In genomic region chr14:121500577-121500976, GRCm38 (mm10) we compare ENCODE assay signal across 23 mouse cellular contexts. TPM values are rescaled to one million over a fixed set of nuclear protein-coding genes. Genes with fewer than 3 reads are reported as not detected.
DNase-seq lines count a peak whose midpoint lies in the region; ATAC-seq lines count a peak whose summit lies in the region.
"Had no signal": no experiment of that assay in that cellular context is flagged by ENCODE, and none has a peak within 500 bp of the region (broad histone marks: within the 10 kb centered on the region; RNA-seq: fewer than 3 reads in every experiment).

No protein-coding gene starts in this region.

- no peak overlapping the region for H3K27ac ChIP-seq in midbrain, embryonic 11.5 days (ENCODE audit: low read depth, low read length)
- H3K27ac ChIP-seq in midbrain, embryonic 10.5 days (replicated peaks), result no peak overlapping the region
- H3K27ac ChIP-seq: embryonic facial prominence, embryonic 15.5 days; forebrain, embryonic 10.5 days; heart, embryonic 13.5 days; hindbrain, embryonic 12.5 days had no signal

- H3K4me1 ChIP-seq in midbrain, embryonic 11.5 days (ENCODE audit: control insufficient read depth, insufficient read depth, low read length), result peaks cover 6% of the 10 kb centered on the region
- H3K4me1 ChIP-seq in midbrain, embryonic 10.5 days, result peaks cover 14% of the 10 kb centered on the region

- no peak overlapping the region for H3K9ac ChIP-seq in midbrain, embryonic 11.5 days (ENCODE audit: low read length)
- H3K9ac ChIP-seq: embryonic facial prominence, embryonic 15.5 days; heart, embryonic 13.5 days; hindbrain, embryonic 12.5 days had no signal

- no peaks in the 10 kb centered on the region for H3K9me3 ChIP-seq in midbrain, embryonic 11.5 days (ENCODE audit: control insufficient read depth, low read length)
- H3K9me3 ChIP-seq in midbrain, embryonic 10.5 days (replicated peaks), result no peaks in the 10 kb centered on the region
- H3K9me3 ChIP-seq: embryonic facial prominence, embryonic 15.5 days; forebrain, embryonic 10.5 days; heart, embryonic 13.5 days; hindbrain, embryonic 12.5 days had no signal

- peaks cover 17% of the 10 kb centered on the region for H3K27me3 ChIP-seq in midbrain, embryonic 11.5 days (ENCODE audit: control insufficient read depth, insufficient read depth, low read length)
- H3K27me3 ChIP-seq in midbrain, embryonic 10.5 days (ENCODE audit: low read depth, poor library complexity, severe bottlenecking), result peaks cover 22% of the 10 kb centered on the region
- H3K27me3 ChIP-seq: CH12.LX had no signal

- H3K4me3 ChIP-seq in midbrain, embryonic 11.5 days (ENCODE audit: low read depth, low read length), result no peak overlapping the region
- H3K4me3 ChIP-seq in midbrain, embryonic 10.5 days, result no peak overlapping the region
- H3K4me3 ChIP-seq: embryonic facial prominence, embryonic 15.5 days; erythroblast, embryonic 14.5 days; forebrain, embryonic 10.5 days; heart, embryonic 13.5 days; hindbrain, embryonic 12.5 days had no signal

- H3K36me3 ChIP-seq in midbrain, embryonic 11.5 days (ENCODE audit: control insufficient read depth, insufficient read depth, low read length), result no peaks in the 10 kb centered on the region
- H3K36me3 ChIP-seq in midbrain, embryonic 10.5 days, result no peaks in the 10 kb centered on the region
- H3K36me3 ChIP-seq: embryonic facial prominence, embryonic 15.5 days; forebrain, embryonic 10.5 days; heart, embryonic 13.5 days; hindbrain, embryonic 12.5 days had no signal

- no peak for ATAC-seq in midbrain, embryonic 11.5 days (ENCODE audit: low FRiP score)
- peak; percentile 49 for ATAC-seq in megakaryocyte progenitor cell, adult 5-6 weeks (replicated peaks; ENCODE audit: poor library complexity)
- ATAC-seq: forebrain, embryonic 14.5 days; hindbrain, embryonic 16.5 days had no signal

- no peak overlapping the region for H3K4me2 ChIP-seq in midbrain, embryonic 11.5 days
- H3K4me2 ChIP-seq: embryonic facial prominence, embryonic 15.5 days; heart, embryonic 13.5 days; hindbrain, embryonic 12.5 days had no signal

- DNase-seq in adrenal gland, adult 2 months, result peak; percentile 10
- DNase-seq in adrenal gland, postnatal 14 days, result no peak
- peak; percentile 39 for DNase-seq in midbrain, embryonic 11.5 days (ENCODE audit: low spot score, missing footprints)
- no peak for DNase-seq in midbrain, embryonic 10.5 days (ENCODE audit: low spot score)
- DNase-seq in cerebellum, adult 9-10 months, result no peak
- DNase-seq in heart, adult 8-10 months (ENCODE audit: low spot score), result no peak
- DNase-seq: adrenal gland, postnatal 25 days; cerebellum, adult 18-20 months; cerebellum, postnatal 10 days; embryo, embryonic 11 days; gastrocnemius, postnatal 10 days; heart, postnatal 4 days had no signal

- WGBS in midbrain, embryonic 11.5 days, result 73% methylated on average over 2 of the region's 2 CpGs
- 83% methylated on average over 2 of the region's 2 CpGs for WGBS in midbrain, embryonic 10.5 days

RNA-seq across cellular contexts. Expression of gene Slc15a1, which starts 4.5 kb away (rescaled TPM):
- under 1 TPM; 0.09 to 0.10 TPM for total RNA-seq in adrenal gland, adult 2 months (2021)
- 0.06 and 0.09 TPM in 2 replicates for polyA plus RNA-seq in adrenal gland, adult 2 months (2012; rRNA removed)
- total RNA-seq in adrenal gland, postnatal 14 days (2021), result 0.22 and 0.23 TPM in 2 replicates
- polyA plus RNA-seq in midbrain, embryonic 11.5 days (2014; fragmentation: Nextera tagmentation; extraction: Ambion mirVana), result not detected in 2 replicates
- 0.04 TPM in 1 of 2 replicates, not detected in the other for polyA plus RNA-seq in midbrain, embryonic 10.5 days (2016; fragmentation: Nextera tagmentation; extraction: Ambion mirVana)
- total RNA-seq in megakaryocyte progenitor cell, adult 5-6 weeks (2015), result not detected in 2 replicates
- total RNA-seq in megakaryocyte progenitor cell, adult 5-6 weeks (2017), result not detected in 2 replicates
- under 1 TPM in 1 of 4 experiments, not detected in 3; 0.09 TPM for total RNA-seq in heart, adult 8-10 months (2022)
- total RNA-seq: adrenal gland, postnatal 25 days; gastrocnemius, postnatal 10 days; gastrocnemius, postnatal 4 days had no signal
- polyA plus RNA-seq: embryonic facial prominence, embryonic 11.5 days; forebrain, embryonic 10.5 days; forebrain, embryonic 14.5 days; heart, embryonic 13.5 days had no signal

Comparison
In these comparisons a context has a peak if more than half of its experiments do, and no peak if none do; other contexts are left out.
1. DNase-seq: peak in adrenal gland, adult 2 months (single experiment) and midbrain, embryonic 11.5 days (single experiment); none in adrenal gland, postnatal 14 days (single experiment), midbrain, embryonic 10.5 days (single experiment), cerebellum, adult 9-10 months (single experiment) and heart, adult 8-10 months (single experiment).